Mouse (Mus musculus) CH12.LX (cell line): Measurements from ENCODE around the gene Col10a1. TPM values are rescaled to one million over a fixed set of nuclear protein-coding genes. Genes with fewer than 3 reads are reported as not detected.

Source experiments
- DNase-seq: peaks from one replicate; pipeline ENCODE4 v3.0.0-alpha.2; 2013; ENCODE audit errors: extremely low read depth
- H3K27ac ChIP-seq: 2 replicates; pipeline ENCODE4 v1.5.1; 2012; ENCODE audit warnings: low read depth, mild to moderate bottlenecking, control low read depth, moderate library complexity; ENCODE audit not compliant: insufficient read depth
- H3K27me3 ChIP-seq: replicated peaks from 2 replicates; pipeline ENCODE3; 2012; ENCODE audit warnings: inconsistent platforms
- H3K36me3 ChIP-seq, 2 experiments: replicated peaks in 1 of 2; 2 replicates each; pipeline versions ENCODE3 to v1.6.1; 2012; ENCODE audit warnings: inconsistent platforms in 1 of 2, low read length in 1 of 2, mild to moderate bottlenecking in 1 of 2, mixed read lengths in 1 of 2, moderate library complexity in 1 of 2; ENCODE audit not compliant: control insufficient read depth in 1 of 2, insufficient read depth in 1 of 2
- H3K4me1 ChIP-seq, 2 experiments: 2 replicates each; pipeline ENCODE4 v1.6.1; 2012; ENCODE audit warnings: inconsistent platforms in 1 of 2, moderate library complexity in 1 of 2; ENCODE audit not compliant: insufficient read depth in 2 of 2, control insufficient read depth in 1 of 2
- H3K4me2 ChIP-seq: 2 replicates; pipeline ENCODE4 v1.6.1; 2012; ENCODE audit warnings: low read depth, mild to moderate bottlenecking, control low read depth; ENCODE audit not compliant: poor library complexity, insufficient read depth, severe bottlenecking
- H3K4me3 ChIP-seq, 3 experiments: fragments of 150-350 bp in 1 of 3; sonication (generic) in 1 of 3; replicated peaks in 1 of 3; 2 replicates each; pipeline versions ENCODE3 to v1.5.1; 2011 to 2012; ENCODE audit warnings: low read depth in 2 of 3, low read length in 2 of 3, mild to moderate bottlenecking in 2 of 3, moderate library complexity in 2 of 3, control low read depth in 1 of 3, improper control_type of control experiment in 1 of 3, inconsistent platforms in 1 of 3, mixed read lengths in 1 of 3; ENCODE audit not compliant: poor library complexity in 1 of 3
- H3K79me2 ChIP-seq: replicated peaks from 2 replicates; pipeline ENCODE4 v1.6.1; 2012; ENCODE audit warnings: mild to moderate bottlenecking, moderate library complexity; ENCODE audit not compliant: control insufficient read depth, poor library complexity, insufficient read depth, severe bottlenecking; ENCODE audit errors: extremely low read depth
- H3K9ac ChIP-seq: 2 replicates; pipeline ENCODE4 v1.6.1; 2012; ENCODE audit warnings: low read depth, mild to moderate bottlenecking, control low read depth, moderate library complexity; ENCODE audit not compliant: insufficient read depth
- H3K9me3 ChIP-seq: replicated peaks from 2 replicates; pipeline ENCODE3; 2012; ENCODE audit warnings: low read length, inconsistent platforms, mixed read lengths
- BHLHE40 ChIP-seq: IDR thresholded peaks from 2 replicates; pipeline ENCODE4 v1.6.1; 2011; ENCODE audit warnings: mild to moderate bottlenecking, low read depth, low read length, improper control_type of control experiment
- CHD2 ChIP-seq: IDR thresholded peaks from 2 replicates; pipeline ENCODE4 v1.6.1; 2011; ENCODE audit warnings: low read length, improper control_type of control experiment
- E2F4 ChIP-seq: IDR thresholded peaks from 2 replicates; pipeline ENCODE4 v1.6.1; 2011; ENCODE audit warnings: low read depth, low read length, improper control_type of control experiment; ENCODE audit not compliant: insufficient replicate concordance
- ELF1 ChIP-seq: IDR thresholded peaks from 2 replicates; pipeline ENCODE4 v1.6.1; 2014; ENCODE audit warnings: low read depth, mild to moderate bottlenecking, inconsistent platforms, low read length, improper control_type of control experiment
- EP300 ChIP-seq: IDR thresholded peaks from 2 replicates; pipeline ENCODE4 v1.6.1; 2011; ENCODE audit warnings: low read length, improper control_type of control experiment
- ETS1 ChIP-seq: conservative IDR thresholded peaks from 2 replicates; pipeline ENCODE4 v1.6.1; 2012; ENCODE audit warnings: low read depth, mild to moderate bottlenecking, inconsistent platforms, low read length, improper control_type of control experiment, moderate library complexity
- GABPA ChIP-seq: IDR thresholded peaks from 2 replicates; pipeline ENCODE4 v1.6.1; 2012; ENCODE audit warnings: low read depth, low read length, improper control_type of control experiment, inconsistent platforms; ENCODE audit not compliant: insufficient replicate concordance
- HCFC1 ChIP-seq: IDR thresholded peaks from 2 replicates; pipeline ENCODE4 v1.6.1; 2012; ENCODE audit warnings: low read depth, mild to moderate bottlenecking, inconsistent platforms, low read length, improper control_type of control experiment
- IRF4 ChIP-seq: IDR thresholded peaks from 2 replicates; pipeline ENCODE4 v1.6.1; 2014; ENCODE audit warnings: low read depth, mild to moderate bottlenecking, inconsistent platforms, low read length, improper control_type of control experiment
- JUND ChIP-seq: conservative IDR thresholded peaks from 2 replicates; pipeline ENCODE4 v1.6.1; 2011; ENCODE audit warnings: low read depth, low read length, improper control_type of control experiment
- MAX ChIP-seq: IDR thresholded peaks from 2 replicates; pipeline ENCODE4 v1.6.1; 2011; ENCODE audit warnings: low read length, improper control_type of control experiment
- MAZ ChIP-seq: IDR thresholded peaks from 2 replicates; pipeline ENCODE4 v1.6.1; 2012; ENCODE audit warnings: low read depth, mild to moderate bottlenecking, inconsistent platforms, low read length, improper control_type of control experiment, moderate library complexity
- MEF2A ChIP-seq: IDR thresholded peaks from 2 replicates; pipeline ENCODE4 v1.6.1; 2014; ENCODE audit warnings: low read depth, mild to moderate bottlenecking, inconsistent platforms, low read length, improper control_type of control experiment, borderline replicate concordance
- MXI1 ChIP-seq: IDR thresholded peaks from 2 replicates; pipeline ENCODE4 v1.6.1; 2011; ENCODE audit warnings: mild to moderate bottlenecking, low read depth, low read length, improper control_type of control experiment
- MYC ChIP-seq: IDR thresholded peaks from 2 replicates; pipeline ENCODE4 v1.6.1; 2011; ENCODE audit warnings: low read depth, mild to moderate bottlenecking, improper control_type of control experiment, low read length
- NELFE ChIP-seq: IDR thresholded peaks from 2 replicates; pipeline ENCODE4 v1.6.1; 2011; ENCODE audit warnings: low read depth, low read length, improper control_type of control experiment
- RAD21 ChIP-seq: IDR thresholded peaks from 2 replicates; pipeline ENCODE4 v1.6.1; 2011; ENCODE audit warnings: low read depth, mild to moderate bottlenecking, low read length, improper control_type of control experiment, moderate library complexity
- RCOR1 ChIP-seq: conservative IDR thresholded peaks from 2 replicates; pipeline ENCODE4 v1.6.1; 2012; ENCODE audit warnings: low read depth, mild to moderate bottlenecking, inconsistent platforms, low read length, improper control_type of control experiment
- SIN3A ChIP-seq: IDR thresholded peaks from 2 replicates; pipeline ENCODE4 v1.6.1; 2012; ENCODE audit warnings: low read length, improper control_type of control experiment, inconsistent platforms
- SMC3 ChIP-seq: IDR thresholded peaks from 2 replicates; pipeline ENCODE4 v1.6.1; 2011; ENCODE audit warnings: low read depth, low read length, improper control_type of control experiment
- TCF12 ChIP-seq: IDR thresholded peaks from 2 replicates; pipeline ENCODE4 v1.6.1; 2014; ENCODE audit warnings: low read depth, mild to moderate bottlenecking, inconsistent platforms, low read length, improper control_type of control experiment
- UBTF ChIP-seq: IDR thresholded peaks from 2 replicates; pipeline ENCODE4 v1.6.1; 2012; ENCODE audit warnings: low read depth, mild to moderate bottlenecking, inconsistent platforms, low read length, improper control_type of control experiment, moderate library complexity
- USF2 ChIP-seq: conservative IDR thresholded peaks from 2 replicates; pipeline ENCODE4 v1.6.1; 2011; ENCODE audit warnings: low read depth, low read length, improper control_type of control experiment
- ZMIZ1 ChIP-seq: IDR thresholded peaks from 2 replicates; pipeline ENCODE4 v1.6.1; 2012; ENCODE audit warnings: low read depth, mild to moderate bottlenecking, inconsistent platforms, low read length, improper control_type of control experiment
- ZNF384 ChIP-seq: IDR thresholded peaks from 2 replicates; pipeline ENCODE4 v1.6.1; 2012; ENCODE audit warnings: low read depth, low read length, improper control_type of control experiment, inconsistent platforms
- dilution Hi-C: fragments of 300-500 bp; cut with MboI; formaldehyde crosslinking; loops from 2 replicates; pipeline ENCODE4 v1.14.3; 2020; ENCODE audit warnings: low sequenced_read_pairs; ENCODE audit not compliant: extremely low pct_unique_long_range_greater_than_20kb, extremely low pct_ligation_motif_present
- in situ Hi-C: fragments of 300-500 bp; cut with MboI; formaldehyde crosslinking; loops from 3 replicates; pipeline ENCODE4 v1.14.3; 2019; ENCODE audit warnings: low sequenced_read_pairs, low pct_ligation_motif_present, low pct_unique_long_range_greater_than_20kb, mixed read lengths
- polyA plus RNA-seq: library from polyadenylated mRNA; unstranded; fragments of >175 nt; gene quantifications from 2 replicates; pipeline ENCODE4 v1.2.1, GENCODE M21; 2012; ENCODE audit warnings: low read depth; ENCODE audit not compliant: insufficient read length
- total RNA-seq, 2 experiments: library from RNA; depleted of rRNA; stranded (reverse); fragments of 300-350 nt in 1 of 2; fragments of >200 nt in 1 of 2; gene quantifications; 2 replicates each; pipeline ENCODE4 v1.2.3; 2012 to 2014

Col10a1 gene
- total and polyA plus RNA-seq, 3 experiments: 0.08 to 0.17 TPM; not detected in 1

DNA sequence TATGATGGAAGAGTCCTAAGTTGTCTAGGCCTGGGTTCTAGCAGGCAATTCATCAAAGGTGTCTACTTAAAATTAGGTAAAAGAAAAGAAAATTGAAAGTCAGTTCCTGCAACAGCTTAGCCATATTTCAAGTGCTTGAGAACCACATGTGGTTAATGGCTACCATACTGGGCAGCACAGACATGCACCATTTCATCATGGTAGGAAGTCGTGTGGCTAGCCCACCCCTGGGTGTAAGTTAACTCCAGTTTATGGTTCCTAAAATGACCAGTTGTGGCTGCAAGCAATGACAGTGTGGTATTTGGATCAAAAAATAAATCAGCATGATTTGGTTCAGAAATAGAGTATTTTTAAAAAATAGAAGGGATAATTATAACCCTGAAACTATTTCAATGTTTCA, 47.9 kb upstream of the Col10a1 start:
- in situ Hi-C loops (no loop called here), dilution Hi-C loops (no loop called here)
- Histone ChIP-seq H3K79me2 (no peaks in the 10 kb centered on the region), H3K4me1 (peaks cover 0 to 3% of the 10 kb centered on the region in 2 experiments; a peak in 1 of 4 replicates), H3K36me3 (peaks cover 0 to 4% of the 10 kb centered on the region in 2 experiments), H3K4me3 (no peak overlapping the region), H3K27me3 (no peaks in the 10 kb centered on the region), H3K9me3 (no peaks in the 10 kb centered on the region), H3K27ac (no peak overlapping the region), H3K9ac (no peak overlapping the region), H3K4me2 (no peak overlapping the region)
- TF ChIP-seq MYC (no peak), MAX (no peak), ELF1 (no peak), CHD2 (no peak), MAZ (no peak), E2F4 (no peak), TCF12 (no peak), SIN3A (no peak), JUND (no peak), BHLHE40 (no peak), SMC3 (no peak), MXI1 (no peak), MEF2A (no peak), ETS1 (no peak), HCFC1 (no peak), RAD21 (no peak), UBTF (no peak), USF2 (no peak), ZMIZ1 (no peak)
- no peak for DNase-seq

DNA sequence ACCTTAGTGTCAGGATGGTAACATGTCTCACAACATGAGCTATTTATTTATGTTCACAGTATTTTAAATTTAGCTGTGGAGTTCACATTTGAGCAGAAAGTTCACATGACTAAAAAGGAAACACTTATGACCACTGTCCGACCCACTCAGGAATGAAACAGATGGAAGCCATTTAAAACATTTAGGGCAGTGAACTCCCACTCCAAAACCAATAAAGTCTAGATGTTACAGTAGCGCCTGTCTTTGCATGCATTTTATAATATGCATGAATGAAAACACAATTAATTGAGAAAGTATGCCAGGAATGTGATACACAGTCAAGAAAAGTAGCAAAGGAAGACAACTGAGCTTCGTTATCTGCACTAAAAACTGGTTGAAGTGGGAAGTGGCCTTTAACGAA, 37.6 kb upstream of the Col10a1 start:
- no peaks in the 10 kb centered on the region for H3K79me2 ChIP-seq
- H3K4me1 ChIP-seq: peaks cover 0 to 4% of the 10 kb centered on the region in 2 experiments; a peak in 1 of 4 replicates
- H3K27ac ChIP-seq: no peak overlapping the region
- no peak for DNase-seq
- in situ Hi-C loops: no loop called here
- H3K9me3 ChIP-seq: no peaks in the 10 kb centered on the region
- no peak overlapping the region for H3K4me2 ChIP-seq
- H3K4me3 ChIP-seq: no peak overlapping the region
- TF ChIP-seq GABPA (no peak), MYC (no peak), CHD2 (no peak), BHLHE40 (no peak), SIN3A (no peak), ZNF384 (no peak), IRF4 (no peak), MXI1 (no peak), EP300 (no peak), RAD21 (no peak), NELFE (no peak), RCOR1 (no peak), HCFC1 (no peak), ETS1 (no peak), USF2 (no peak), JUND (no peak)
- peaks cover 0 to 9% of the 10 kb centered on the region in 2 experiments for H3K36me3 ChIP-seq
- H3K27me3 ChIP-seq: no peaks in the 10 kb centered on the region
- no peak overlapping the region for H3K9ac ChIP-seq
- dilution Hi-C loops: no loop called here
